Mouse (Mus musculus): Measurements from ENCODE around the gene Adcy5.

- no peak for TF ChIP-seq CTCF (IDR thresholded peaks at IDR 0.05 in 2 of 3, conservative IDR thresholded peaks at IDR 0.05 in 1 of 3; ENCODE audit: control insufficient read depth in 1 of 3, insufficient read depth in 1 of 3, low read depth in 2 of 3, low read length in 3 of 3, poor library complexity in 1 of 3, severe bottlenecking in 1 of 3)
- no peak for TF ChIP-seq CHD2 (IDR thresholded peaks at IDR 0.05; ENCODE audit: low read length)
- TF ChIP-seq SMC3 (IDR thresholded peaks at IDR 0.05; ENCODE audit: low read depth, low read length): no peak
- no peak for TF ChIP-seq BHLHE40 (IDR thresholded peaks at IDR 0.05; ENCODE audit: borderline replicate concordance, low read depth, low read length)
- no peak for TF ChIP-seq HCFC1 (IDR thresholded peaks at IDR 0.05; ENCODE audit: low read depth, low read length)
These were observed 36.1 kb downstream of the Adcy5 start for GRCm38 (mm10) chr16:35190777-35191176.

Data from MEL (cell line).